Mouse (Mus musculus) left cerebral cortex, adult 9 months (tissue): ENCODE results near the gene Cacna1s.

Experiments
- DNase-seq, 2 experiments: peaks; one replicate each; pipeline ENCODE4 v3.0.0; 2022; ENCODE audit warnings: low spot score in 2 of 2

The Cacna1s gene

GRCm38 (mm10) chr1:136117069-136117468 lies 64.5 kb downstream of the Cacna1s start:
- DNase-seq, result peak in 1 of 2 experiments; percentile 24

GRCm38 (mm10) chr1:136118875-136119274 lies 66.3 kb downstream of the Cacna1s start:
- peak in 1 of 2 experiments; percentile 88 for DNase-seq

GRCm38 (mm10) chr1:136119571-136120262 lies 67.2 kb downstream of the Cacna1s start:
- DNase-seq, result no peak

DNA sequence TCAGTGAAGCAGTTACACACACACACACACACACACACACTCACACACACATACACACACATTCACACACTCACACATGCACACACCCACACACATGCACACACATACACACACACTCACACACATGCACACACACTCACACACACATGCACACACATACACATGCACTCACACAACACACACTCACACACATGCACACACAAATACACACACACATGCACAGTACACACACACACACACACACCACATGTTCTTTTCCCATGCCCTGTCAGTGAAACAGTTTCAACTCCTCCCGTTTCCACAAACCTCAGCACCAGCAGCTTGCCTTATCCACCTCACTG lies 67.7 kb downstream of the Cacna1s start:
- DNase-seq, result no peak

- DNase-seq, result no peak
Measured at GRCm38 (mm10) chr1:136120785-136121184, 68.2 kb downstream of the Cacna1s start.

DNA sequence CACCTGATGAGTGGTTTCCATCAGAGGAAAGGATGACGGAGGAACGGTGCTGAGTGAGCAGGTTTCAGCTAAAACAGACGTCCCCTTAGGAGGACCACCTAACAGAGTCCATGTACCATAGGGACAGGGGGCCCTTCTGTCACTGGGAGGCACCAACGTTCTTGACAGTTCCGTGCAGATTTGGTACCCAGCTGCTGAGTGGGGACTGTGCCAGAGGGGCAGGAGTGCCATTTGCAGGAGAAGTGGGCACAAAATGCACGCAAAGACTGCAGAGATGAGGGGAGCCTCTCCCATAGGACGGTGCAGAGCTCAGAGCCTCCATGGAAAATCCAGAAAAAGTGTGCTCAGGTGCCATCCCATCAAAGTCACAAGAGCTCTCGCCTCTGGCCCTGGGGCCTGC lies 69.5 kb downstream of the Cacna1s start:
- no peak for DNase-seq

DNA sequence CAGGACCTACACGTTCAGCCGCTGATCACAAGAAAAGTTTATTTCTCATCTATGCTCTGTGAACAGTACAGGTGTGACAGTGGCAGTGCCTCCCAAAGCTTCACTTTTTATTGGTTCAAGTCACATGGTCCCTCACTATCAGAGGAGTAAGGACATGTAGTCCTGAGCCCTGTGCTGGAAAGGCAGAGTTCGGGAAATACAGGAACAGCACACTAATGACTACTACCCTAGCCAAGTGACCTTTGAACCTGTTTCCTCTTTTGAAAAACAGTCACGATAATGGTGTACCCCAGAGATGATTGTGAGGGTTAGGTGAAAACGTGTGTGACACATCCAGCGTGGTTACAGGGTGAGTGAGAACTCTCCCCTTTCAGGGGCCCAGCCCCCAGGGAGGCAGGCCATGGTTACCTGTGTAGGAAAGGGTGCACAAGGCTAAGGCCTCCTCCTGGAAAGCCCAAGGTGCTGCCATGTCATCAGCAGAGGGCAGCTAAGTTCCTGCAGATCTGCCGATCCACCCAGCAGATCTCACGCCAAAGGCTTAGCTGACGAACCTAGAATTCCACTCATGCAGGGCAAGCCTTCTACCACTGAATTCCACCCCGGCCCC lies 73.7 kb downstream of the Cacna1s start:
- no peak for DNase-seq

- DNase-seq, result peak in 1 of 2 experiments; percentile 64
Measured at GRCm38 (mm10) chr1:136126895-136127294, 74.3 kb downstream of the Cacna1s start.

DNA sequence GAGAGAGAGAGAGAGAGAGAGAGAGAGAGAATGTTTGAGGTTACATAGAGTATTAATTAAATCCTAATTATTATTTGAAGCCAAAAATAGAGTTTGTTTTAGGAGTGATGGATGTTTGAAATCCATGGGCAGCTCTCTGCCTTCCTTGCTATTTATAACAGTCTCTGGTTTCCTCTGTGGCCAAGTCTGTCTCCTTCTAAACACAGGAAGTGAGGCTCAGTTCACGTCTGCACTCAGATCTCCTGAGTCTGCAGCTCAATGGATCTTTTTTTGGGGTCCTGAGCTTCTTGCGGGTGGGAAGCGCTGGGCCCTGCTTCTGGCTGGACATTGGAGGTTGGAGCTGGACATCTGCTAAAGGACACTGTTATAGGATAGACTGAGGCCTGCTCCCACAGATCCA lies 75.3 kb downstream of the Cacna1s start:
- DNase-seq, result no peak

DNA sequence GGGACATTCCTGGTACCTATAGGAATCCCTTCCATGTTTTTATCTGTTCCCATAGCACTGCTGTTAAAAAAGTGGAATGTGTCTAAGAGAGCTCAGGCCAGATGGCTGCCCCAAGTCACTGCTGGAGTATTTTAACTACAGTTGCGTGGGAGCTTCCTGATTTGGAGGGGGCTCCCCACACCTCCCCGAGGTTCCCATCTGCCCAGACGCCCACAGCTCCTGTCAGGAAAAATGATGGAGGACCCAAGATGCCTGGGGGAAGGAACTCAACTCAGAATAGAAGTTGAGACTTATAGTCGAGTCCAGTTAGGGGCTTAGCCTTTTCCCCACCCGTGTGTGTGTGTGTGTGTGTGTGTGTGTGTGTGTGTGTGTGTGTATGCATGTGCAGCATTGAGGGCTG lies 75.9 kb downstream of the Cacna1s start:
- DNase-seq, result peak in 1 of 2 experiments; percentile 87

DNA sequence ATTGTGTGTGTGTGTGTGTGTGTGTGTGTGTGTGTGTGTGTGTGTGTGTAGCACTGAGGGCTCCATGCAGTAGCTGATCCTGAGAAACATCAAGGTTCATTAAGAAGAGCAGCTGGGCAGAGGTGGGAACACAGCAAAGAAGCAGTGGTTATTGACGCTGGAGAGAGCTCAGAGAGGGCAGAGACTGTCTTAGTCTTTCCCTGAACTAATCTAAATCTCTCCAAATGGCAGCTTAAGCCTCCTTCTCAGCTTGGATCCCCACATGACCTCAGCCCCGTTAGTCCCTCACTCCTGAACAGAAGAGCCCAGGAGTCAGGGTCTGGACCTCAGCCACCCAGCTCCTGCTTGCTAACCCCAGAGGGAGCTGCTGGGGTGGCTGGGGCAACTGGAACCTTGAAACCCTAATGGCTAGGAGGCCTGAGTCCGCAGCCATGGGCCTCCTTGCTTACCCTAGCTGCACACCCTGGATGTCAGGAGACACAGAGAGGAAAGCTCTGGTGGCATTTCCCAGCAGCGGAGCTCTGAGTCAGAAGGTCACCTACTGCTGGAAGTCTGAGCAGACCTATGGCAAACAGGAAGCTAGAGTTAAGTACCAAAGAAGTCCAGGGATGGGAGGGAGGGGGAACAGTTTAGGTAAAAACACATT lies 76.5 kb downstream of the Cacna1s start:
- peak in 1 of 2 experiments; percentile 7 for DNase-seq

GRCm38 (mm10) chr1:136130107-136130506 lies 77.6 kb downstream of the Cacna1s start:
- peak in 1 of 2 experiments; percentile 44 for DNase-seq

GRCm38 (mm10) chr1:136130951-136131558 lies 78.5 kb downstream of the Cacna1s start, which contains the start of gene Kif21b:
TSS of gene Kif21b (plus strand) at chr1:136131389.
- DNase-seq, result peak; percentile 87 to 94

- peak in 1 of 2 experiments; percentile 64 for DNase-seq
Measured at GRCm38 (mm10) chr1:136131603-136132291, 79.2 kb downstream of the Cacna1s start.

GRCm38 (mm10) chr1:136132386-136133201 lies 80.0 kb downstream of the Cacna1s start:
- no peak for DNase-seq

DNA sequence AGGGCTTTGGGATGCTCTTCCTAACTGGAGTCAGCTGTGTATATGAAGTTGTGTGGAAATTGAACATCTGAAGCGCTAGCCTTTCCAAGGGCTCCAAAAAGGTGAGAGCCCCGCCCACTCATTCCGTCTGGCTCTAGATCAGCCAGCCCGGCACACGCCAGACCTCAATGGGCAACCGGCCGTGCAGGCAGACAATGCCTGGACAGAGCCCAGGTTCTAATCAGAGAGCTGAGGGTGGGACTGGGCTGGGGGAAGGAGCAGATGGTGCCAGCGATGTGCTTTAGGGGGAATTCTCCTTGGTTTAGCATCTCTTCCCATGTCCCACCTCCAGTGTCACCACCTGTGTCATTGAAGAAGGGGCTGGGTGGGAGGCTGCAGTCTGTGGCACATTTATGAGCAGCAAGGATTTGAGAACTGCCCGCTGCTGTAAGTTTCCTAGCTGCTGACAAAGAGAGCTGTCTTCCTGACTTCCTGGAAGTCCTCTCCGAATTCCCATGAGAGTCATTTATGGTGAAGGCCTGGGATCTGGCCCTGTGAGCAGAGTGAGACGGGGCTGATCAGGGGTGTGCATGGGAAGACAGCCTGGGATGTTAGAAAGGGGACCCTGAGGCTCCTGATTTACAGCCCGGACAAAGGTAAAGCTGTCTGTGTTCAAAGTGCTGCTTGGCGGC lies 81.2 kb downstream of the Cacna1s start:
- DNase-seq, result peak in 1 of 2 experiments; percentile 64

- no peak for DNase-seq
Measured at GRCm38 (mm10) chr1:136134547-136134946, 82.0 kb downstream of the Cacna1s start.

DNA sequence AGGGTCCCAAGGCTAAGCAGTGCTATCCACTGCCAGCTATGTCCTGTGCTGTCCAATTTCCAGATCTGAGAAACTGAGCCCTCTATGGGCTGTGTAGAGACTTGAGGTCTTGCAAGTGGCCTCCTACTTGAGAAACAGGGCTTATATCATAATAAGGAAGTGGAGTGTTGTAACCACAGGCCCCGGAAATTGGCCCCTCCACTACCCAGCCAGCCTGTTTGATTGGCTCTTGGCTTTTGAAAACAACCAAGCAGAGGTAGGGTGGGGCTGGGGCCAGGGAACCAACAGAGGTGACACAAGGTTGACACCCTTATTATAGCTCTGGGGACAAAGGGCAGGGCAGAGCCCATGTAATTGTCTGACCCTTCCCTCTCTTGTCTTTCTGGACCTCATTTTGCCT lies 82.5 kb downstream of the Cacna1s start:
- peak in 1 of 2 experiments; percentile 16 for DNase-seq

GRCm38 (mm10) chr1:136135777-136136444 lies 83.4 kb downstream of the Cacna1s start:
- DNase-seq, result peak in 1 of 2 experiments; percentile 8

DNA sequence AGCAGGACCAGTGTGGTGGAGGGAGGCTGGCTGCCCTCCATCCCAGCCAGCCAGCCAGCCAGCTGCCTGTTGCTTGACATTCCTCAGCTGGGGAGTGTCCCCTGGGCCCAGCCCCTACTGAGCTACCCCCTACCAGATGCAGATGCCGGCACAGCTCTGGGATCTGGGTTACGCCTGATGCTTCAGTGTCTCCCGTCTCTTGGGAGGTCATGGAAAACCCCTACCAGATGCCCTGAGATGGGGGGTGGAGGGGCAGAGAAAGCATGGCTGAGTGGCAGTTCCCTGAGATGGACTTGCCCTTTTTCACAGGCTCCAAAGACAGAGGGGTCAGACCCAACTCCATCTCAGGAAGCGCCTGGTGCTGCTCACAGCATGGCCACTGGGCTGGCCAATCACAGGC lies 84.0 kb downstream of the Cacna1s start:
- DNase-seq, result no peak
